Mouse (Mus musculus) thymus, adult 18-20 months (tissue): ENCODE results near the gene Ccdc124.

Experiments
- DNase-seq, 2 experiments: peaks; one replicate each; pipeline ENCODE4 v3.0.0; 2022; ENCODE audit warnings: mixed read lengths in 2 of 2

Gene Ccdc124

GRCm38 (mm10) chr8:70868559-70869198, 5.1 kb downstream of the Ccdc124 start:
- DNase-seq = peak; percentile 60

- no peak for DNase-seq
Observed at GRCm38 (mm10) chr8:70866566-70866965, 7.2 kb downstream of the Ccdc124 start.

- DNase-seq = no peak
Observed at GRCm38 (mm10) chr8:70866001-70866520, 7.7 kb downstream of the Ccdc124 start.

GRCm38 (mm10) chr8:70865350-70866000, 8.3 kb downstream of the Ccdc124 start:
- DNase-seq = peak; percentile 99 to 100

- DNase-seq = no peak
Observed at GRCm38 (mm10) chr8:70864712-70865221, 9.0 kb downstream of the Ccdc124 start.

- no peak for DNase-seq
Observed at GRCm38 (mm10) chr8:70863956-70864711, 9.6 kb downstream of the Ccdc124 start.

- no peak for DNase-seq
Observed at GRCm38 (mm10) chr8:70862824-70863641, 10.7 kb downstream of the Ccdc124 start, which contains the start of gene Kcnn1. Kcnn1 (minus strand) TSS chr8:70863258.

GRCm38 (mm10) chr8:70857516-70857915, 16.2 kb downstream of the Ccdc124 start:
- no peak for DNase-seq

GRCm38 (mm10) chr8:70856541-70857197, 17.1 kb downstream of the Ccdc124 start:
- no peak for DNase-seq

- DNase-seq = no peak
Observed at GRCm38 (mm10) chr8:70856028-70856427, 17.7 kb downstream of the Ccdc124 start.

- no peak for DNase-seq
Observed at GRCm38 (mm10) chr8:70853863-70854262, 19.9 kb downstream of the Ccdc124 start.

- no peak for DNase-seq
Observed at GRCm38 (mm10) chr8:70852595-70853231, 21.0 kb downstream of the Ccdc124 start.

GRCm38 (mm10) chr8:70851837-70852236, 21.9 kb downstream of the Ccdc124 start:
- no peak for DNase-seq

GRCm38 (mm10) chr8:70850947-70851346, 22.8 kb downstream of the Ccdc124 start:
- no peak for DNase-seq

- no peak for DNase-seq
Observed at GRCm38 (mm10) chr8:70850132-70850845, 23.4 kb downstream of the Ccdc124 start.

GRCm38 (mm10) chr8:70849333-70849990, 24.3 kb downstream of the Ccdc124 start:
- no peak for DNase-seq

GRCm38 (mm10) chr8:70846371-70847154, 27.2 kb downstream of the Ccdc124 start:
- DNase-seq = no peak

GRCm38 (mm10) chr8:70845108-70845507, 28.6 kb downstream of the Ccdc124 start:
- DNase-seq = no peak

GRCm38 (mm10) chr8:70844523-70844922, 29.2 kb downstream of the Ccdc124 start:
- peak; percentile 70 to 73 for DNase-seq
